Mouse (Mus musculus) adipocyte (in vitro differentiated cells): Measurements from ENCODE around the gene Ube2q2.
"Not testable (repeated sequence)": the region's sequence is repeated elsewhere in the genome, so short reads cannot be mapped to it uniquely, and the experiment has no call there.

Experiments used
- DNase-seq: peaks from one replicate; pipeline ENCODE4 v3.0.0-alpha.2; 2016; ENCODE audit warnings: low spot score

Gene Ube2q2

DNA sequence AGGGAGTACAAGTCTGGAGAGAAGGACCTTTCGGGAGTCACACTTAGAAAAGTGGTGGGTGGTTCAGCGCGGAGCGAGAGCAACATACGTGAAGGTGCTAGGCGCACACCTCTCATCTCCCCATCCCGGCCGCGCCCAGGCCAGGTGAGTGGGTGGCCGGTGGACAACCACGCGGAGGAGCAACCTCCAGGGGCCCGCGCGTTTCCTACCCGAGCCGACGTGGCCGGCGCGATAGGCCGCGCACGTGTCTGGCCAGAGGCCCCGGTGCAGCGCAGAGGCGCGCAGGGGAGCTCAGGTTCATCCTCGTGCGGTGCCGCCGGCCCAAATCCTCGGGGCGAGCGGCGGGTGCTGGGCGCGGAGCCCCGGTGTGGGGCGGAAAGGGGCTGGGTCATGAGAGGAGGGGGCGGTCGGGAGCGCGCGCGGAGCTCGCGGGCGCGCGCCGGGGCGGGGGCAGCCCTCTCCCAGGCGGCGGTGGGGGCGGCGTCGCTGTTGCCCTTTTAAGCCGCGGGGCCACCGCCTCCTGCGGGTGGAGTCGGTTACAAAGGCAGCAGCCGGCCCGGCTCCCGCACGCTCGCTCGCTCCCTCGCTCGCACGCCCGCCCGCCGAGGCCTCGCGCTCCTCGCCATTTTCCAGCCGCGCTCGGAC, at the start of gene Ube2q2:
Gene Ube2q2 (plus strand): TSS at position 1 of the 645 bp plus-strand sequence.
- DNase-seq: peak; percentile 38

DNA sequence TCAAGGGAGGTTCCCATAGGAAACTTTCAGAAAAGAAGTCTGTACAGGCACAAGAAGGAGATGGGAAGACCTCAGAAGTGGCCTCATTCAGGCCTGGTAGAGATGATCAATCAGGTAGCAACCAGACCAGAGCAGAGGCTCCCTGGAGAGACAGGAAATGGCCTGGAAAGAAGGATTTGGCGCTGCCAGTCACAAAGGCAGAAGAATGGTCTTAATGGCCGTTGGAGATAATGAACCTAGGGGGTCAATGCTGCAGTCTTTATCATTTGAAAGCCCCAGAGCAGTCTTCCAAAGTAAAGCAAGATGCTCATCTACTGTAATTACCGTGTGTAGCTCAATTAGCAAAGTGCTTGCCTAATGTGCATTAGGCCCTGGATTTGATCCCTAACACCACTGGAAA, 47.5 kb upstream of the Ube2q2 start:
- DNase-seq: no peak

DNA sequence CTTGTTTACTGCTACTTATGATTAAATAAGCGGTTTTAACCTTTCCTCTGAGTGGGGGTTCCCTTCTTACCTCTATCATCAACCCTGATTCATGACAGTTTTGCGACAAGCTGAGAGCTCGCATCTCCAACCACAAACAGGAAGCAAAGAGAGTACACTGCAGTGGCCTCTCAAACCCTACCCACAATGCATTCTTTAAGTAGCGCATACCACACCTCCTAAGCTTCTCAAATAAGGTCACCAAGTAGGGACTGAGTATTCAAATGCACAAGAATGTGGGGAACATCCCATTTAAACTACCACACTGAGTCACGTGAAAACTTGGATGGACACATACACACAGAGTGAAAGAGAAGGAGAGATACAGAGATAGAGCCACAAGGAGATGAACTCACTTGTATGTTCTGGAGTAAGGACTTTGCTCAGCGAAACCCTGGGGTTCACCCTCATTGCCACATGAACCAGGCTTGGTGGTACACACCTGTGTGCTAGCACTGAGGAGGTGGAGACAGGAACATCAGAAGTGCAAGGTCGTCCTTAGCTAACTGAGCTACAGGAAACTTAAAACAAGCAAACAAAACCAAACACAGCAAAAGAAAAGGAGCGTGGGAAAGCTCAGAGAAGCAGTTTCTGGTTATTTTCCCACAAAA, 46.3 kb upstream of the Ube2q2 start:
- DNase-seq: no peak

DNA sequence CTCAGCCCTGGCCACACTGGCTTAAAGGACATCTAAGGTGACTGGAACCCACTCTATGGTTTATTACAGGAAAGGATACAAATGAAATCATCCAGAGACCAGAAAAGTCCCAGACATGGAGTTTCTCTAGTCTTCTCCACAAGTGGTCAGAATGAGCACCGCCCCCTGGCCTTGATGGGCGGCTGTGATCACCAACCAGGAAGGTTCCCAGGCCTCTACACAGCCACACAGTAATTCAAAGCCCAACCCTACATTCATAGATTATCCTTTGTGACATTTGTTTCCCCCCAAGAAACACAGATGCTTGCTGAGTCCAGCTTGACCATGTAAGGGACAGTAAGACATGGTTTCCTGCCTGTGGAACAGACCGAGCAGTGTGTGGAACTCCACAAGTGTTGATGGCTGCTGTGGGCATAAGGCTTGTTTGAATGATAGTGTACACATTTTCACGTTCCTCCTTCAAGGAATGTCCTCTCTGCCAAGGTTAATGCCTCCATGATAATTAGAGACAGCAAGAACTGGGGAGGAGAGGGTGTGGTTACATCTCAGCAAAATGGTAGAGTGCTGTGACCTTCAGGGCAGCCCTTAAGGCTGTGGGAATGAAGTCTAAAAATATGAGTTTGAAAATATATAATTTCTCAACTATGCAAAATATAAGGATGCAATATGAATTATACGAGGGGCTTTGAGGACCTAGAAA, 45.6 kb upstream of the Ube2q2 start:
- no peak for DNase-seq

DNA sequence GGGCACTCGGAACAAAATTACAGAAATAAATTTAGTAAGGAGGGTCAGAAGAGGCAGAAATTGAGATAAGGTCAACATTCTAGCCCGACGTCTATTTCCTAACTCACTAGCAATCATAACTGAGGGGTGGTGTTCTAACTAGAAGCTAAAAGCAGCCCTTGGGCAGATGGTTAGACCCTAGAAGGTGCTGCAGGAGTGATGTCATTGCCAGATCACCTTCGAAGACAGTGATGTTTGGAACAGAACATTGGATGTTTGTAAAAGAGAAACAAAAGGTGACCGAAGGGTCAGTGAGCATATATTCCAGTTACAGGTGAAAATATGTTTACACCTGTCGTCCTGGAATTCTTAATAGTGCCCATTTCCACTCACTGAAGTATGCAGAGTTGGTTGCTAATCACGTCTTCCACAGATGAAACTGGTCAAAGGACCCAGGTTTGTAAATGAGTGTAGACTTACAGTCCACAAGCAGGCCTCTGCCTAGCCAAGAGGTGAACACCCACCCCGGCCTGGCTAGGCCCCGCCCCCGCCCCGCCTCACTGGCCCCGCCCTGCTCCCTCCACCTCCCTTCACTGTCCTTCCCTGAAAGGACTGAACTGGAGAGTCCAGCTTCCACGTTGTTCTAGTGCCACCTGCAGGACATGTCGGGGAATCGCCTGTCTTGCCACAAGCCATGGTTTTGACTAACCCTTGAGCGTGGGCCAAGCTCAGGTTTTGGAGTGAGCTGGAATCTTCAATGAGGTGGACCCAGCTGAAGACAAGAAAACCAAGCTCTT, 38.4 kb upstream of the Ube2q2 start:
- peak; percentile 91 for DNase-seq

DNA sequence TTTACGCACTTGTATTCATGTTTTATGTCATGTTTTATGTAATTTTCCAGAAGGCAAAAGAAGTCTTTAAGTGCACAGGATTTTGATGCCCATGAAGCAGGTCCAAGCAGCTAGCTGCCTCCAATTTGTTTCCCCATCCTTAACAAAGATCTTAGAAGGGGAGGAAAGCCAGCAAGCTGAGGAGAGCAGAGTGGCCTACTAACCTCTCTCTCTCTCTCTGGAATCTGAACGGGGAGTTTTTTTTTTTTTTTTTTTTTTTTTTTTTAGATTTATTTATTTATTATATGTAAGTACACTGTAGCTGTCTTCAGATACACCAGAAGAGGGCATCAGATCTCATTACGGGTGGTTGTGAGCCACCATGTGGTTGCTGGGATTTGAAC, 37.8 kb upstream of the Ube2q2 start:
- not testable (repeated sequence) for DNase-seq

DNA sequence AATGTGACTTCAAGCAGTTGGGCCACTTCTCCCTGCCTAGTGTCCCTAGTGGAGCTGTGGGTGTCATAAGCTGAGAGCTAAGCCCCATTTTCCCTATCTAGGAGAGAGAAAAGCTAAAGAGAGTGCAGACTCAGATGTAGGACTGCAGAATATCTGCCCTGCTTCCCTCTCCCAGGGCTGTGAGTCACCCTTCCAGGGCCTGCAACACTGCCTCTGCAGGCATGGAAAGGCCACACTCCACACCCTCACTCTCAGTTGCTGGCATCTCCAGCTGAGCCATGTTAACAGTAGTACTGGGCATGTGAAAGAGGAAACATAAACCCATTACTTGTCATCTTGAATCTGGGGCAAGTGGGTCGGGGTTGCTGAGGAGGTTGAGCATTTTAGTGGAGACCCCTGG, 33.9 kb upstream of the Ube2q2 start:
- peak; percentile 39 for DNase-seq

DNA sequence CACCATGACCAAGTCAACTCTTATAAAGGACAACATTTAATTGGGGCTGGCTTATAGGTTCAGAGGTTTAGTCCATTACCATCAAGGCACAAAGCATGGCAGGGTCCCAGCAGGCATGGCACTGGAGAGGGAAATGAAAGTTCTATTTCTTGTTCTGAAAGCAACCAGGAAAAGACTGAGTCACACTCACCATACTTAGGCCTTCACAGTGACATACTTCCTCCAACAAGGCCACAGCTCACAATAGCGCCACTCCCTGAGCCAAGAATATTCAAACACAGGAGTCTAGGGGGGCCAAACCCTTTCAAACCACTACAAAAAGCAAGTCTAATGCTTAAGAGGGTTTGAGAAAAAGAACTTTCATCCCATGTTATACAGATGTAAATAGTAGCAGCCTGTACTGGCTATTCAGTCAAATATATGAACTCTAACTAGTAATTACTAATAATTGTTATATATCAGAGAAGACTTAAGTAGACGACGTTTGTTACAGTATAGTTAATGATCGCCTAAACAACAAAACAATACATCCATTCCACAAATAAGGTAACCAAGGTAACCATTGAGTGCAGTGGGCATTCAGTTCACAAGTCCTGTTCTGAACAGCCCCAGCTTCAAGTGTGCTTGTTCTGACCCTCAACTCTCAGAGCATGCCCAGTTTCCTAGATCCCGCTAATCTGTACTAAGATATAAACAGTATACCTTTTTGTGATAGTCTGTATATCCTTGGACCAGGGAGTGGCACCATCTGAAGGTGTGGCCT, 31.2 kb upstream of the Ube2q2 start:
- DNase-seq: no peak

DNA sequence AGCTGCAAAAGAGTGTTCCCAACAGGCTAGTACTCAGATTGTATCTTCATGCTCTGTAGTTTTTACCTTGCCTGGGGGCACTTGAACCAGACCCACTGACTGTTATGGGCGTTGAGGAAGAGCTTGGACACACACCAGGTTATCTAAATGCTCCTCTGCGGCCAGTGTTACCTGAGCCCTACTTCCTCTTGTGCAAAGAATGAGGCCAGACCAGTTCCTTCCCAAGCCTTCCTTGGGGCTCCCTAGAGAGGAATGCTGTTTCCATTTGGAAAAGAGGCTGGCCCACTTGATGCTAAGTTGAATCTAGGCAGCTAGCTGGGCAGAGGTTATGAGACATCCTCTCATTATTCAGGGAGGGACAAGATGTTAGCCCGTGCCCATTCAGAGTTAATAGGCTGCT, 26.1 kb upstream of the Ube2q2 start:
- DNase-seq: no peak

DNA sequence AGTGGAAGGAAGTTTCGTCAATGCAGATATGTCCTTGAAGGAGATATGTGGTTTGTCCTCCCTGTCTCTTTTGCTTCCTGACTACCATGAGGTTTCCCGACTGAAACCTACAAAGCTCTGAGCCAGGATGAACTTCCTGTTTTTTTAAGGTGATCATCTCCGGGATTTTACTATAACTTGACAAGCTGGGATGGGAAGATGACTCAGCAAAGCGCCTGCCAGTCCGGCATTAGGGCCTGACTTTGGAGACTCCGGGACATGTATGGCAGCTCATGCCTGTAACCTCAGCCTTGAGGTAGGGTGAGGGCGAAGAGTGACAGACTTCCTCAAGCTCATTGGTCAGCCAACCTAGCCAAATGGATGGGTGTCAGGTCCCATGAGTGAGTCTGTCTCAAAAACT, 22.9 kb upstream of the Ube2q2 start:
- no peak for DNase-seq

DNA sequence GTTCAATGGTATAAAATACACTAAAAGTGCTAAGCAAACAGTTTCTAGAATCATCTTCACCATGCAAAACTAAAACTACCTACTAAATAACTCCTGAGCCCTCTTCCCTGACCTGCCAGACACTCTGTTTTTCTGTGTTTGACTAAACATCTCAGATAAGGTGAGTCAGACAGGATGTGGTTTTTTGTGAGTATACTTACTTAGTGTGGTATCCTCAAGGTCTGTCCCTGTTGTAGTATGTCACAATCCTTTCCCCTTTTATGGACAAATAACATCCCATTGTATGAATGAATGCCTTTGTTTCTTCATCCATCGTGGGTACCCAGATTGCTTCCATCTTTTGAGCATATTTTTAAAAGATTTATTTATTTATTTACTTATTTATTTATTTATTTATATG, 22.4 kb upstream of the Ube2q2 start:
- DNase-seq: no peak

DNA sequence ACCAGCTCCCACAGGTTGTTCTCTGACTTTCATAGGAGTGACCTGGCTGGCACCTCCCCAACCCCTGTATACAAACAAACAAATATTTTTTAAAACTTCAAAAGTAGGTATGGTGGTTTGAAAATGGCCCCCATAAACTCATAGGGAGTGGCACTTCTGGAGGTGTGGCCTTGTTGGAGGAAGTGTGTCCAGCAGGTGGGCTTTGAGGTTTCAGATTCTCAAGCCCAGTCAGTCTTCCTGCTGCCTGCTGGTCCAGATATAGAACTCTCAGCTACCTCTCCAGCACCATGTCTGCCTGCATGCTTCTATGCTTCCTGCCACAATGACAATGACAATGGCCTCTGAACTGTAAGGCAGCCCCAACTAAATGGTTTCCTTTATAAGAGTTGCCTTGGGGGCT, 16.8 kb upstream of the Ube2q2 start:
- DNase-seq: no peak

DNA sequence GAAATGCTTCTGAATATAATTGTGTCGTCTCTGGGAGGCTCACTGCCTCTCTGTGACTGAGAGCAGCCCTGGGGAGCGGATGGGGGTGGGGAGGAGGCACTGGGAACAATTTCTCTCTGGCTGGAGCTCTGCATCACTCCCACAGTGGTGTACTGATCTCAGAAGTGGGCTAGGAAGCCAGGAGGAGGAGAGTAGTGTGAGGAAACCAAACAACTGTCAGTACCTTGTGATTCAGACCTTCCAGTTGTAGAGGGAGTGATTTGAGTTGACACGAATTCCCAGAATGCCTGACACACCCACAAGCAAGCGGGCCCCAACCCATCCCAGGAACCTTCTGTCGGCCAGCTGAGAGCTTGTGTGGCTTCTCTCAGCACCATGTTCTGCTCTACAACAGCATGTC, 12.1 kb upstream of the Ube2q2 start:
- DNase-seq: no peak

DNA sequence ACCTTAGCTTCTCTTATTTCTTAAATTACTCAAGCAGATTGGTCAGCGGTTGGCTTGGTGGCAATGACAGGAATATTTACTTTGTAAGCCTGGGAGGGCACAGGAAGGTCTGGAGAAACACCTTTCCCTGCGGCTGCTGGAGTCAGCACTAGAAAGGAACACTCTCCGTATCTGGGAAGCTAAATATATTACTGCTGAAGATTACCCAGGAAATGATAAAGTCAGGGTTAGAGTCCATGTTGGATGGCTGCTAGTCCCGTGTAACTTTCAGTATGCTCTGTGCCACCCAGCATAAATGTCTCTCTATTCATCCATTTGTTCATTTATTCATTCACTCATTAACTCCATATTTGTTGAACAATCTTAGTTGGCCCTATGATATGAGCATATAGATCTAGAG, 11.5 kb upstream of the Ube2q2 start:
- no peak for DNase-seq

DNA sequence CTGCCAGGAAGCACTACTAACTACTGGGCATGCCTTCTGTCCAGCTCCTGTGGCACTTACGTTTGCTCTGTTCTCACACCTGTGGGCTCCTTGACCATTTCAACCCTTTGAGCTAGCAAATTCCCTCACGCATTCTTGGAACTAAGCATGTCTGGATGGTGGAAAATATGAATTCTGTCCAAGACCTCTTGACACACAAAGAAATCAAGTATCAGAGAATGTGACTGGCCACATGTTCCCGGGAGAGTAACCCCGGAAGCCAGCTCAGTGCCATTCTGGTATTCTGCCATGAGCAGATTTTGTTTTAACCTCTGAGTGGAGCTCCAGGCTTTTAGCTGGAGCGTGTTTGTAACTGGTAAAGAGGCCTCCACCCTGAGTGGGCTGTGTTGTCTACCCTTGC, 8.7 kb upstream of the Ube2q2 start:
- peak; percentile 95 for DNase-seq

DNA sequence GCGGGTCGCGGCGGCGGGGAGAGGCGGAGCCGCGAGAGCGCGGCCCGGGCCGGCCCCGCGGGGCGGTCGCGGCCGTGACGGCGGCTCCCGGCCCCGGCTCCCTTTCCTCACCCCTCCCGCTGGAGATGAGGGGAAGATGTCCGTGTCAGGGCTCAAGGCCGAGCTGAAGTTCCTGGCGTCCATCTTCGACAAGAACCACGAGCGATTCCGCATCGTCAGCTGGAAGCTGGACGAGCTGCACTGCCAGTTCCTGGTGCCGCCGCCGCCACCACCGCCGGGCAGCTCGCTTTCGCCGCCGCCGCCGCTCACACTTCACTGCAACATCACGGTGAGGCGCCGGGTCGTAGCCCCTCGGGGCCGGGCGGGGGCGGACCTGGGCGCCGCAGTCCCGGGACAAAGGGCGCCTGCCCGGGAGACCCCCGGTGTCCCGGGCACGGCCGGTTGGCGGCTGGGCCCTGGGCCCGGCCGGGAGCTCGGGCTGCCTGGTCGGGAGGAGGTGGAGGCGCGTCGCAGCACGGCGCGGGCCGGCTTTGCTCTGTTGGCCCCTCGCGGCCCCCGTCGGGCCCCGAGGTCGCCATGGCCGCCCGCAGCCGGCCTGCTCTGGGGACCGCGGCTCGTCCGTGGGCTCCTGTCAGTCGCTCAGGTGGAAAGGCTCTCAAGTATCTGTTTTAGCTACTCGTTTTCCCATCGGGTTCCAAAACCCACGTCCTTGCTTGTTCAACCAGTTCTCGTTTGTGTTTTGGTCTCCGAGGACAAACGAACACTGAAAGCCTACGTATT, 1.0 kb downstream of the Ube2q2 start:
- DNase-seq: peak; percentile 39

DNA sequence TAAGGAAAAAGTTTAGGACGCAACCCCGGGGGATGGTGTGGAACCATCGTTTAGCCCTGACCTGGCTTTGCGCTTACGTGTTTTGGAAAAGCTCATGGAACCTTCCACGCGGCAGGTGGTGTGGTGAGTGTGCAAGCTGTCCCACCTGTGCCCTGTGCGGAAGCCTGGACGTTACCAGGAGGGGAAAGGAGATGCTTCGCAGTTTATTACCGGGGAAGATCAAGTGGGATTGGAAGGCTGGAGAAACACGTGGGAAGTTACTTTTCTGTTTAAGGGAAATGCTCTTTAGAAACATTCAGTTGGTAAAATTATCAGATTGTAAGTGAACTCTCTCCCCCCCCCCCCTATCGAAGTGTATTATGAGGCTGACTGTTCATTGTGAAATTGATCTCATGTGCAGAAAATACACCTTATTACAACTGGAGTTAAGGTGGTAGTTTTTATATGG, 1.6 kb downstream of the Ube2q2 start:
- DNase-seq: no peak

DNA sequence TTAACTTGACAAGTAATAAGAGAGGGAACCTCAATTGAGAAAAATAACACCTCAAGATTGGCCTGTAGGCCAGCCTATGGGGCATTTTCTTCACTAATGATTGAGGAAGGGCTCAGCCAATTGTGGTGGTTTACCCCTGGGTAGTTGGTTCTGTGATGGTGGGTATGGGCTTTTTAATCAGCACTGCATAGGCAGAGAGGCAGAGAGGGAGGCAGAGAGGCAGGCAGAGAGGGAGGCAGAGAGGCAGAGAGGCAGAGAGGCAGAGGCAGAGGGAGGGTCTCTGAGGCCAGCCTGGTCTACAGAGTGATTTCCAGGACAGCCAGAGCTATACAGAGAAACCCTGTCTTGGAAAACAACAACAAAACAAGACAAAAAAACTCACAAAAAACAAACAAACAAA, 2.4 kb downstream of the Ube2q2 start:
- DNase-seq: no peak

DNA sequence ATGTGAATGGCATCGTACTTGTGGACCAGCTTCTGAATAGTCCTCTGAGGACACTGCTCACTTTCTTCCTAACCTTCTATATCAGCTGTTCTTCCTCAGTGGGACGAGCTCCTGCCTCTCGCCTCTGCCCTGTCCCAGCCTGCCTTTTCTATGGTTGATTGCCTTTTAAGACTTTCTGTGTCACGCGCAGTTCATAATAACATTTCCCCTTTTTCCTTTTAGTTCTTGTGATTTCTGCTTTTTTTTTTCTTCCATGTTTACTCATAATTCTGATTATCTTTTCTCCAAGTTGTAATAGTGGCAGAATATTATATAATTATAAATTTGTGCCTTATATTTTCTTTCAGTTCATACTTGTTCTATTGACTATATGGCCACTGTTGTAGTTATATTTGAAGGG, 4.3 kb downstream of the Ube2q2 start:
- no peak for DNase-seq

DNA sequence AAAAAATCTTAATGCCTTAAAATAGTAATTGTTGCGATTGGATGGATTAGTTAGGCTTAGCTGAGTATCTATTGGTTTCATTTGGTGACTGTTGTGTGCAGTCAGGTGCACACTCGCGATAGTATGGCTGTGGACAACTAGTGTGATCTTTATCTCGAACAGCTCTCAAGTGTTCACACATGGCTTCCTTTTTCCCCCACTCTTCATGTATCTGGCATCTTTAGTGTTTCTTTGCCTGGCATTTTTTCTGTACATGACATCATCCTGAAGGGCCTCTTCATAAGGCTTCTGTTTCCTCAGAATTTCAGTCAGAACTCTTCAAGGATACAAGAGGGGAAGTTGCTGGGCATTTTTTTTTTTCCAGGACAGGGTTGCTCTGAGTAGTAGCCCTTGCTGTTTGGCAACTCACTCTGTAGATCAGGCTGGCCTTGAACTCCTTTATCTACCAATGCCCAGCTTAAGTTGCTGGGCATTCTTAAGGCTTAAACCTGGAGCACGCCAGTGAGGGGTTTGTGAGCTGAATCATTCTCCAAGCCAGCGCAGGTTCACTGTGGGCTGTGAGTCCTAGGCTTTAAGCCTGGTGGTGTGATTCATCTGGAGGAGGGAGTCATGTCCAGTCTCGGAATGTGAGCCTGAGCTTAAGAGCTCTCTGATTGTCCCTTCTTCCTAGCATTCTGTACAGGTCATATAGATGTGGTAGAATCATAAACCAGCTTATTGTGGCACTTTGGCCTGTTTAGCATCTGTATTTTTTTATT, 22.2 kb downstream of the Ube2q2 start:
- DNase-seq: no peak
